Mouse (Mus musculus): ENCODE results near the gene Fam117a. TPM values are rescaled to one million over a fixed set of nuclear protein-coding genes. Genes with fewer than 3 reads are reported as not detected.
A peak's percentile ranks its signal among the peaks of the same experiment; 100 is the strongest.

The Fam117a gene
- total and polyA plus RNA-seq, 2 experiments from 2014 or later = 1.9 to 10.7 TPM

- no peak overlapping the region for H3K4me2 ChIP-seq (ENCODE audit: low read depth, low read length)
- H3K36me3 ChIP-seq (ENCODE audit: insufficient read depth, low read length) = no peaks in the 10 kb centered on the region
- no peak for ATAC-seq
- no peak for TF ChIP-seq CTCF (IDR thresholded peaks at IDR 0.05; ENCODE audit: low read depth)
- 81% methylated on average over 2 of the region's 2 CpGs for WGBS
- no peaks in the 10 kb centered on the region for H3K27me3 ChIP-seq (ENCODE audit: insufficient read depth, low read length)
- H3K27ac ChIP-seq = no peak overlapping the region
- peaks cover 2% of the 10 kb centered on the region for H3K4me1 ChIP-seq (ENCODE audit: insufficient read depth, low read length)
- H3K4me3 ChIP-seq (ENCODE audit: low read length) = no peak overlapping the region
- no peaks in the 10 kb centered on the region for H3K9me3 ChIP-seq (ENCODE audit: low read length)
- no peak for DNase-seq (ENCODE audit: low spot score)
- H3K9ac ChIP-seq (replicated peaks; ENCODE audit: low read length) = no peak overlapping the region
These were observed 84.1 kb downstream of the Fam117a start for GRCm38 (mm10) chr11:95420880-95421435.

- Histone ChIP-seq H3K36me3 (ENCODE audit: insufficient read depth, low read length) (no peaks in the 10 kb centered on the region), H3K9me3 (ENCODE audit: low read length) (no peaks in the 10 kb centered on the region), H3K4me2 (ENCODE audit: low read depth, low read length) (no peak overlapping the region), H3K27me3 (ENCODE audit: insufficient read depth, low read length) (no peaks in the 10 kb centered on the region), H3K4me3 (ENCODE audit: low read length) (no peak overlapping the region), H3K9ac (replicated peaks; ENCODE audit: low read length) (no peak overlapping the region), H3K4me1 (ENCODE audit: insufficient read depth, low read length) (no peaks in the 10 kb centered on the region), H3K27ac (no peak overlapping the region)
- DNase-seq (ENCODE audit: low spot score) (no peak), ATAC-seq (no peak)
- 83% methylated on average over 3 of the region's 3 CpGs for WGBS
- TF ChIP-seq CTCF (IDR thresholded peaks at IDR 0.05; ENCODE audit: low read depth) = peak; percentile 38
These were observed 86.7 kb downstream of the Fam117a start for GRCm38 (mm10) chr11:95423505-95423904.

DNA sequence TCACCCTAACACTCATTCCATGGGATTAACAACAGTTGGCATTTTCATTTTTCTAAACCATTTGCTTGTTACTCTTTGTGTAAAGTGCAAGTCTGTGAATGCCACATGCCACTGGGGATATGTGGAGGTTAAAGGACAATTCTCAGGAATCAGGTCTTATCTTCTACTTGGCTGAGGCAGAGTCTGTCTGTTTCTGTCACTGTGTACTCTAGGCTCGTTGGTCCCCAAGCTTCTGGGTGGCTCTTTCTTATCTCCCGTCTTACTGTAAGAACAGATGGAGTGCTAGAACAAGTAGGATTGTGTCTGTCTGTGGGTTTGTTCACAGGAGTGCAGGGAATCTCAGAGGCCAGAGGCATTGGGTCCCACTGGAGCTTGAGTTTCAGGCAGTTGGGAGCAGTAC, 94.5 kb downstream of the Fam117a start:
- no peaks in the 10 kb centered on the region for H3K27me3 ChIP-seq (ENCODE audit: insufficient read depth, low read length)
- TF ChIP-seq CTCF (IDR thresholded peaks at IDR 0.05; ENCODE audit: low read depth) = no peak

More for the DNA sequence above, 94.5 kb downstream of the Fam117a start:
- Histone ChIP-seq H3K4me1 (ENCODE audit: insufficient read depth, low read length) (no peaks in the 10 kb centered on the region), H3K27ac (no peak overlapping the region), H3K4me3 (ENCODE audit: low read length) (no peak overlapping the region), H3K9me3 (ENCODE audit: low read length) (no peaks in the 10 kb centered on the region), H3K4me2 (ENCODE audit: low read depth, low read length) (no peak overlapping the region), H3K36me3 (ENCODE audit: insufficient read depth, low read length) (no peaks in the 10 kb centered on the region), H3K9ac (replicated peaks; ENCODE audit: low read length) (no peak overlapping the region)
- DNase-seq (ENCODE audit: low spot score) (no peak), ATAC-seq (no peak)
- WGBS = 83% methylated on average over 2 of the region's 2 CpGs

Other genes with a start within 250 kb of the Fam117a start
- 0.18 and 0.37 TPM in 2 replicates for gene Dlx3, start 216.9 kb upstream of the Fam117a start, total RNA-seq (2014; rRNA removed)
- gene Dlx3, start 216.9 kb upstream of the Fam117a start, polyA plus RNA-seq (2015; fragmentation: Nextera tagmentation; extraction: Ambion mirVana) = 0.23 and 0.28 TPM in 2 replicates
- gene Dlx4, start 190.8 kb upstream of the Fam117a start, total RNA-seq (2014; rRNA removed) = 0.52 and 0.68 TPM in 2 replicates
- gene Dlx4, start 190.8 kb upstream of the Fam117a start, polyA plus RNA-seq (2015; fragmentation: Nextera tagmentation; extraction: Ambion mirVana) = 0.29 and 0.43 TPM in 2 replicates
- gene Tac4, start 75.5 kb upstream of the Fam117a start, total RNA-seq (2014; rRNA removed) = not detected in 2 replicates
- gene Tac4, start 75.5 kb upstream of the Fam117a start, polyA plus RNA-seq (2015; fragmentation: Nextera tagmentation; extraction: Ambion mirVana) = not detected in 2 replicates
- gene Kat7, start 26.8 kb upstream of the Fam117a start, total RNA-seq (2014; rRNA removed) = 64.4 and 69.0 TPM in 2 replicates
- 59.0 and 66.6 TPM in 2 replicates for gene Kat7, start 26.8 kb upstream of the Fam117a start, polyA plus RNA-seq (2015; fragmentation: Nextera tagmentation; extraction: Ambion mirVana)
- gene Slc35b1, start 47.7 kb downstream of the Fam117a start, total RNA-seq (2014; rRNA removed) = 107 and 109 TPM in 2 replicates
- gene Slc35b1, start 47.7 kb downstream of the Fam117a start, polyA plus RNA-seq (2015; fragmentation: Nextera tagmentation; extraction: Ambion mirVana) = 158 and 159 TPM in 2 replicates
- gene Spop, start 77.1 kb downstream of the Fam117a start, total RNA-seq (2014; rRNA removed) = 49.8 and 51.1 TPM in 2 replicates
- gene Spop, start 77.1 kb downstream of the Fam117a start, polyA plus RNA-seq (2015; fragmentation: Nextera tagmentation; extraction: Ambion mirVana) = 210 and 212 TPM in 2 replicates
- gene Nxph3, start 177.6 kb downstream of the Fam117a start, total RNA-seq (2014; rRNA removed) = 21.4 and 23.6 TPM in 2 replicates
- gene Nxph3, start 177.6 kb downstream of the Fam117a start, polyA plus RNA-seq (2015; fragmentation: Nextera tagmentation; extraction: Ambion mirVana) = 3.7 and 4.1 TPM in 2 replicates